Mouse (Mus musculus) pancreas, adult 10 weeks (tissue): ENCODE results near the gene Espn. TPM values are rescaled to one million over a fixed set of nuclear protein-coding genes. Genes with fewer than 3 reads are reported as not detected.

Experiments used
- polyA plus RNA-seq: library from polyadenylated mRNA; stranded (reverse); fragments of 350-450 nt; fragmentation: Illumina TruSeq; extraction: RNeasy Lipid Tissue Mini Kit (QIAGEN cat#74804); gene quantifications from one replicate; pipeline ENCODE4 v1.2.3, GENCODE M21; 2015; ENCODE audit warnings: low read depth, low replicate concordance; ENCODE audit not compliant: insufficient read depth

Espn gene
- polyA plus RNA-seq = 1.5 TPM

DNA sequence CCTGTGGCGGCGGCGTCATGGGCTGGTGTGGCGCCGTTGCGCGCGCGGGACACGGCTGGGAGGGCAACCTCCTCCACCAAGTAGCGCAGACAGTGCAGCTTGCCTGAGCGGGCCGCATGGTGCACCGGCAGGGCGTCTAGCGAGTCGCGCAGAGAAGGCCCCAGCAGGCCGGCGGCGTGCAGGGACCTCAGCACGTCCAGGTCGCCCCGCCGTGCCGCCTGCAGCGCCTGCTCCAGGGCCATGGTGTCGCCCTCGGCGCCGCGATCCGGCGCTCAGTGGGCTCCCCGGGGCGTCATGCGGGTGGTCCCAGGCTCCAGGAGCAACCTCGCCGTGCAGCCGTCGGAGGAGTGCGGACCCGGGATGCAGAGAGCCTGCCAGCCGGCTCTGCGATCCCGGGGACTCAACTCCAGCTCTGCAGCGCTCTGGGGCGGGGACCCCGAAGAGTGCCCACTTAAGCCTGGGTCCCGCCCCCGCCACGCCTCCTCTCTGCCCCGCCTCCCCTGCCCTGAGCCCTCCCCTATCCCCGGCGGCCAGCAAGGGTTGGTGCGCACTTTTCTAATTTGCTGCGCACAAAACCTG is at the start of gene Espn:
Gene Espn (minus strand): TSS at position 406 of the 579 bp plus-strand sequence.

DNA sequence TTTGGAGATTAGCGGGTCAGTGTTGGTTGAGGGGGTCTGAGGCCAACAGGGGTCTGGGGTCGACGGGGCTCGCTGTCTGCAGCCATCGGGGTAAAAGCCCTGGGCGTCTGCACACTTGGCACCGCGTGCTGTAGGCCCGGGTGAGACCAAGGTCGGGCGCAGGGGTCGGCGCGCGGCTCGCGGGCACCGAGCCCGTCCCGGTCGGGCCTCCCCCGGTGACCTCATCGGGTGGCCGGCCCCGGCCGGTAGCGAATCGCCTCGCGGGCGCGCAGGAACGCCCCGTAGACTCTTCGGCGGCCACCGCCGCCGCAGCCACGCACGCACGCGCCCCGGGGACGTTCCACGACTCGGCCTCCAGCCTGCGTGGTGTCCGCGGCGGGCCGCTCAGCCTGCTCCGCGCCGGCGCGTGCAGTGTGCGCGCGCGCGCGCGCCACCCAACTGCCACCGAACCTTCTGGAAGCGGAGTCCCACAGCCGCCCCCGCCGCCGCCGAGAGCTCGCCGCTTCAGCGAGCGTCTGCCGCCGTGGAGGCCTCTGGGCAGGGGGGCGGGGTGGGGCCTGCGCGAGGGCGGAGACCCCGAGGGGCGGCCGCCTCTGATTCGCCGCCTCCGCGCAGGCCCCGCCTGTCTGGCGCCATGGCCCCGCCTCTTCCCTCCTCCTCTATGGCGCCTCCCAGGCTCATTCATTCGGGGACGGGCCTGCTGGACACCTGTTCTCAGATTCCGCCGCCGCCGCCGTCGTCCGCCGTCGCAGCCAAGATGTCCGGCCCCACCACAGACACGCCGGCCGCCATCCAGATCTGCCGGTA is 25.6 kb upstream of the Espn start, which contains the start of gene Acot7:
Gene Acot7 (plus strand): TSS at position 598 of the 807 bp plus-strand sequence.

DNA sequence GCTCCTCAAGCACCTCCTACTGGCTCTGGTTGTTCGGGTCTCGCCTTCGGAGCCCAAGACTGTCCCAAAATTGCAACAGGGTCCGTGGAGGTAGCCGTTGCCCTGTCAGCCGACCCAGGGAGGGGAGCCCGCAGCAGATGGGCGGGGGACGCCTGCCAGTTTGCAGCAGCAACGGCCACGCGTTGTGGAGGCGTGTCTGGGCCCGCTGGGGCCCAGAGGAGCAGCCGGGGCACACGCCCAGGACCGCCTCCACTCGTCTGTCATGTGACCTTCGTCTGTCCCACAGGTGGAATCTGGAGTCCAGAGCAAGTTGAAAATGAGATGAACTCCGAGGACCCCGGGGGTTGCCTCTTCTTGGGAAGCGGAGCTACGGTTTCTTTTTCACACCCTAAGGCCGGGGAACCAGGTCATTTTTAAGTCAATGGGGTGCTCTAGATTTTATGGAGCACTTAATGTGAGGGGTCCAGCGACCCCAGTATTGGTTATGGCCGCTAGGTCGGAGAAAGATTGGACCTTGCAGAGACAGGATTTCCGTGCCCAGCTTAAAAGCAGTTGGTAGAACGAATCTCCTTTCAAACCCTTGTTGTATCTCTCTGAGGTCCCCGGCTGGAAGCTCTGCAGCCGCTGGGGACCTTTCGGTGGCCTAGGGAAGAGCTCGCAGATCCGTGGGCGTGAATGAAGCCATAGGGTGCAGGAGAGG is 6.6 kb upstream of the Espn start, which contains the start of gene Hes2:
Gene Hes2 (plus strand): TSS at position 283 of the 700 bp plus-strand sequence.

DNA sequence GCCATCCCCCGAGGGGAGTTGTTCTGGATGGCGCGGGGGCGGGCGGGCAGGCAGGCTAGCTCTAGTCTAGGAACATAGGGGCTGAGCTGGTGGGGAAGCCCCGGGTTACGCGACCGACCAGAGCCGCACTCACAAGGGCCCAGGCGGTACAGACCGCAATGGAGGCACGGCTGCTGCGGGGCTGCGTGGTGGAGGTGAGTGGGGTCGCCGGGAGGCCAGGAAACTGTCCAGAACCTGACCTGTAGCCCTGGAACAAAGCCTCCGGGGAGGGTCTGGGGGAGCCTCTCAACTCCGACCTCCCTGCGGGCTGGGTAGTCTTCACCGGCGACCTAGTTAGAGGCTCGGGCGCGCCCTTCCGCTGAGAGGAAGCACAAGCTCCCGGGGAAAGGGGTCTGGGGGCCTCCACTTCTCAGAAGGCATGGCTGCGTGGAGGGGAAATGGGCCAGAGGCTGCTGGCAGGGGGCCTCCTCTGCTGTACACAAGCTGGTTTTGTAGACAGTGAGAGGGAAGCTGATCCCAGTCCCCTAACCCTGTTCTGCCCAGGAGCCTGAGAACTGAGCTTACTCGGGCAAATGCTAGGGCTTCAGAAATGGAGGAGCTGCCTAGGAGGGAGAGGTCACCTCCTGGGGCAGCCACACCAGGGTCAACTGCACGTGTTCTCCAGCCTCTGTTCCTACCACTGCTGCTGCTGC is 36.1 kb downstream of the Espn start, which contains the start of gene Tnfrsf25:
Gene Tnfrsf25 (plus strand): TSS at position 14 of the 692 bp plus-strand sequence.

GRCm38 (mm10) chr4:152072121-152072601 is 80.0 kb downstream of the Espn start, which contains the start of gene Plekhg5:
Gene Plekhg5, plus strand, starts transcription at chr4:152072498.

Other genes starting within 250 kb of the Espn start
- gene Dnajc11, start 218.7 kb downstream of the Espn start, polyA plus RNA-seq = 16.4 TPM
- 14.0 TPM for gene Thap3, start 163.4 kb downstream of the Espn start, polyA plus RNA-seq
- gene Phf13, start 156.1 kb downstream of the Espn start, polyA plus RNA-seq = 3.2 TPM
- 4.6 TPM for gene Klhl21, start 143.6 kb downstream of the Espn start, polyA plus RNA-seq
- 9.8 TPM for gene Zbtb48, start 124.7 kb downstream of the Espn start, polyA plus RNA-seq
- gene Tas1r1, start 113.8 kb downstream of the Espn start, polyA plus RNA-seq = not detected
- gene Nol9, start 113.0 kb downstream of the Espn start, polyA plus RNA-seq = 5.2 TPM
- gene Plekhg5, start 79.9 kb downstream of the Espn start, polyA plus RNA-seq = 7.3 TPM
- 2.1 TPM for gene Tnfrsf25, start 36.4 kb downstream of the Espn start, polyA plus RNA-seq
- not detected for gene Hes2, start 6.5 kb upstream of the Espn start, polyA plus RNA-seq
- gene Acot7, start 25.8 kb upstream of the Espn start, polyA plus RNA-seq = 6.0 TPM
- 4.5 TPM for gene Gpr153, start 121.9 kb upstream of the Espn start, polyA plus RNA-seq
- not detected for gene Hes3, start 139.3 kb upstream of the Espn start, polyA plus RNA-seq
- gene Icmt, start 144.9 kb upstream of the Espn start, polyA plus RNA-seq = 9.5 TPM
- gene Rnf207, start 166.6 kb upstream of the Espn start, polyA plus RNA-seq = not detected
- 217 TPM for gene Rpl22, start 173.4 kb upstream of the Espn start, polyA plus RNA-seq
- gene Chd5, start 186.3 kb upstream of the Espn start, polyA plus RNA-seq = 1.3 TPM